ENCODE assay signal across 18 mouse cellular contexts in the genomic region with DNA sequence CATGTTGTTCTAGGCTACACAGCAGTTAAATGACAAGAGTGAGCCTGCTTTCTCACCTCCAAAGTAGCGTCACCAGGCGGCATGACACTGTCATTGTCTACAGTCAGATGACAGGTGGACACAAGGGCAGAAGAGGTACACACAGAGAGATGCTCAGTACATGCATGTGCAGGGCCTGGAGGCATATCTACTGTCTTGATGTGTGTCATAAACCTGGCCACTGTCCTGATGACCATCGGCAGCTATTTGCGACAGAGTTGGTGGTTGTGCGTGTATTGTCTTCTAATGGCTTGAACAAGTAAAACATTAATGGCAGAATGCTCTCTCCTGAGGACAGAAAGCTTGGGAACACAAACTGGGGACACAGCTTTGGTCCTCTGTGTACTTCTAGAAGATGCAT. TPM values are rescaled to one million over a fixed set of nuclear protein-coding genes. Genes with fewer than 3 reads are reported as not detected.
"Had no signal": no experiment of that assay in that cellular context is flagged by ENCODE, and none has a peak within 500 bp of the region (broad histone marks: within the 10 kb centered on the region; RNA-seq: fewer than 3 reads in every experiment).

No protein-coding gene starts in this region.

- H3K9ac ChIP-seq: lung, embryonic 15.5 days; midbrain, embryonic 13.5 days; midbrain, embryonic 15.5 days; neural tube, embryonic 12.5 days had no signal

- H3K4me2 ChIP-seq: lung, embryonic 15.5 days; midbrain, embryonic 11.5 days; midbrain, embryonic 13.5 days; midbrain, embryonic 15.5 days; neural tube, embryonic 12.5 days had no signal

- H3K27ac ChIP-seq: macrophage; midbrain, embryonic 13.5 days; midbrain, embryonic 15.5 days; neural tube, embryonic 12.5 days had no signal

- H3K36me3 ChIP-seq: lung, embryonic 15.5 days; midbrain, embryonic 13.5 days; midbrain, embryonic 15.5 days; neural tube, embryonic 12.5 days had no signal

- ATAC-seq: lung, postnatal 0 days; midbrain, embryonic 13.5 days; midbrain, embryonic 15.5 days had no signal

- H3K9me3 ChIP-seq: lung, embryonic 15.5 days; midbrain, embryonic 13.5 days; midbrain, embryonic 15.5 days; neural tube, embryonic 12.5 days had no signal

- H3K4me3 ChIP-seq: lung, embryonic 15.5 days; midbrain, embryonic 13.5 days; midbrain, embryonic 15.5 days; neural tube, embryonic 12.5 days had no signal

- DNase-seq: lung, adult 2 months; lung, postnatal 14 days; lung, postnatal 36 days; right cerebral cortex, postnatal 25 days; right cerebral cortex, postnatal 4 days; spleen, adult 18-20 months; thymus, adult 18-20 months; thymus, postnatal 14 days; thymus, postnatal 36 days had no signal

RNA-seq across cellular contexts. Expression of gene Pdzk1ip1, which starts 37.3 kb away (rescaled TPM):
- total RNA-seq: monocyte, adult 5-6 weeks had no signal

RNA-seq across cellular contexts. Expression of gene Stil, which starts 51.3 kb away (rescaled TPM):
- total RNA-seq: neutrophil, adult 5-6 weeks had no signal
